Mouse (Mus musculus) adrenal gland, adult (tissue): ENCODE results near the gene Tra2a.

Source experiments
- DNase-seq, 2 experiments: peaks; one replicate each; pipeline ENCODE4 v3.0.0; 2022 to 2023; ENCODE audit warnings: low spot score in 1 of 2; ENCODE audit not compliant: inconsistent age in 2 of 2

The Tra2a gene

GRCm38 (mm10) chr6:49212931-49213580 lies 50.8 kb downstream of the Tra2a start:
- DNase-seq, result peak in 1 of 2 experiments; percentile 27

- no peak for DNase-seq
These were observed 51.7 kb downstream of the Tra2a start for GRCm38 (mm10) chr6:49212141-49212540.

- no peak for DNase-seq
These were observed 52.2 kb downstream of the Tra2a start for GRCm38 (mm10) chr6:49211596-49211995.

GRCm38 (mm10) chr6:49209881-49210854 lies 53.7 kb downstream of the Tra2a start:
- DNase-seq, result no peak

- no peak for DNase-seq
These were observed 54.9 kb downstream of the Tra2a start for GRCm38 (mm10) chr6:49208935-49209334.

- no peak for DNase-seq
These were observed 55.4 kb downstream of the Tra2a start for GRCm38 (mm10) chr6:49208297-49208930.

- DNase-seq, result no peak
These were observed 57.4 kb downstream of the Tra2a start for GRCm38 (mm10) chr6:49206416-49206815.

GRCm38 (mm10) chr6:49195188-49195587 lies 68.6 kb downstream of the Tra2a start:
- DNase-seq, result no peak

- no peak for DNase-seq
These were observed 69.3 kb downstream of the Tra2a start for GRCm38 (mm10) chr6:49194536-49194935.
